Mouse (Mus musculus) layer of hippocampus, postnatal 10 days (tissue): ENCODE data around the gene Tax1bp1. TPM values are rescaled to one million over a fixed set of nuclear protein-coding genes. Genes with fewer than 3 reads are reported as not detected.
"Not testable (repeated sequence)": the region's sequence is repeated elsewhere in the genome, so short reads cannot be mapped to it uniquely, and the experiment has no call there.

ENCODE experiments used
- DNase-seq, 2 experiments: peaks; one replicate each; pipeline ENCODE4 v3.0.0; 2021; ENCODE audit warnings: low spot score in 2 of 2
- long read RNA-seq: library from polyadenylated mRNA; stranded (forward); transcript quantifications from one replicate; pipeline ENCODE4 v2.0.0, GENCODE M21; 2023
- total RNA-seq, 2 experiments: library from RNA; stranded (reverse); gene quantifications; 2 replicates each; pipeline ENCODE4 v1.2.3; 2021

Tax1bp1 gene
- total RNA-seq = 100 to 1,000 TPM; 102 to 106 TPM
- long read RNA-seq, transcript Tax1bp1-201 (18 exons, 3,285 nt) = major isoform, 99 of 121 reads
- long read RNA-seq, partial matches to known transcripts = 8 of 121 reads
- long read RNA-seq, other reads (novel, unspliced or antisense) = 14 of 121 reads

- peak; percentile 90 to 91 for DNase-seq
These were observed at the start of gene Tax1bp1 for GRCm38 (mm10) chr6:52713104-52713896. Gene Tax1bp1 (plus strand): TSS chr6:52713729.

DNA sequence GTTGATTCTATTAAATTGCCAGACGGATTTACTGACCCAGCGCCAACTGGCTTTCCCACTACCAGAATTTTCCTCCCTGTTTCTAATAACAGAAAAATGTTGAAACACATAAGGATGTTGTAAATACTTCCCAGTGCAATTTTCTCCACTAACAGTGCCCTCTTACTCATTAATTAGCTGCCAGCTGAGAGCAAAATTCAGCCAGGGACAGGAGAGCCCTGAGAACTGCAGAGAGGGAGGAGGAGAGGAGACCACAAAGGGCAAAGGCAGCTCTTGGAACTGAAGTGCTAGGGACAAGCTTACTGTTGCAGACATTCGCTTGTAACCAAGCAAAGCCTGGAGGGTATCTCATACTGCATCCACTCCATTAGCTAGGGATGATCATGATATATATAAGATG, 45.9 kb upstream of the Tax1bp1 start:
- no peak for DNase-seq

- DNase-seq = not testable (repeated sequence)
These were observed 43.7 kb upstream of the Tax1bp1 start for GRCm38 (mm10) chr6:52669878-52670277.

DNA sequence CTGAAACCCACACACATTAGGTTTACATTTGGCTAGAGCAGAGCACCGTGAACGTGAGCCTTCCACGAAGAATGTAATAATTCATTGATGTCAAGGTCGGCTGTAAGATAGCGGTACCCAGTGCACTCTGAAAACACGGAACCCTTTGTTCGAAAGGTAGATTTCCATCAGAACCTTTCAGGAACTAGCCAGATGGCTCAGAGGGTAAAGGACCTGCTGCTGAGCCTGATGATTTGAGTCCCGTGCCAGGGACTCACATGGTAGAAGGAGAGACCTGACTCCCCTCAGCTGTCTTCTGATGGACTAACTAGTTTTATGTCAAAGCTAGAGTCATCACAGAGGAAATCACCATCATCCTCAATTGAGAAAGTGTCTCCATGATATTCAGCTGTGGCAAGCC, 41.7 kb upstream of the Tax1bp1 start:
- DNase-seq = no peak

- DNase-seq = no peak
These were observed 41.0 kb upstream of the Tax1bp1 start for GRCm38 (mm10) chr6:52672539-52672938.

GRCm38 (mm10) chr6:52673706-52674105, 39.8 kb upstream of the Tax1bp1 start:
- no peak for DNase-seq

DNA sequence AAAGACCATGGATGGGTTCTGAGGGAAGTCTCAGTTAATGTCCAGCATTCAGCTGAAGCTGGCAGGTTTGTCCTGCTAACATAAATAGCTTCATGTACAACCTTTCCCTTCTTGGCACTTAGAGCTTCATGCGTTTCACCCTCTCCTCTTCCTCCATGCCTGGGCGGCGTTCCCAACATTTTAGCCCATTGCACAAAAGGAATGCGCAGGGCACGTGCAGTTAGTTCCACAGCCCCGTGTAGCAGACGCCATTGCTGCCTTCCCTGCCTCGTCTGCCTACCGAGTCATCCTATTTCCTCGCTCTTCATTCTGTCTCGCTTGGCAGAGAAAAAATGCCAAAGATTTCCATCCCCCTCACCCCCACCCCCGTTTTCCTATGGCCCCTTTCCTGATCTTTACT, 39.0 kb upstream of the Tax1bp1 start:
- DNase-seq = peak in 1 of 2 experiments; percentile 15

DNA sequence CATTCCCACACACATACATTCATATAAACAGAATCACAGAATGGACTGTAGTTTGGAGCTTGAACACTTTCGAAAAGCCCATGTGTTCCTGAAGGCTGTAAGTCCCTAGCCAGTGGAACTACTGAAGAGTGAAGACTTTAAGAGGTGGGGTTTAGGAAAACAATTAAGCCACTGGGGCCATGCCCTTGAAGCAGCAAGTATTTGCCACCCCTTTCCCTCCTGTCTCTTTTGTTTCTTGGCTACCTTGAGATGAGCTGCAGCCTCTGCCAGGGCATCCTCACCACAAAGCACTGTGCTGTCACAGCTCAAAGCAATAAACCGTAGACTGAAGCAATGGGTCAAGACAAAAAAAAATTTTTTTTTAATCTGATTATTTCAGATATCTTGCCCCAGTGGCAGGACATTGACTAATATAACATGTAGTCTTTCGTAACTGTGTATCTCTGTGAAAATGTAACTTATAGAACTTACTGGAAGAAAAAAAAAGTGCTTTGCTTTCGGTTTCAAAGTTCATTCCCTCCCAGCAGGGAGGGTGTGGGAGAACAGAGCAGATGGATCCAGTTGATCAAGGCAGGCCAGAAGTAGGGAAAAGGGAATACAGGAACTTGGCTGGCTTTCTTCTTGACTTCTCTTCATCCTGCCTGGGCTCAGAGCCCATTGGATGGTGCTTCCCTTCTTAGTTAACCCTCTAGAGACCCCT, 38.2 kb upstream of the Tax1bp1 start:
- no peak for DNase-seq

DNA sequence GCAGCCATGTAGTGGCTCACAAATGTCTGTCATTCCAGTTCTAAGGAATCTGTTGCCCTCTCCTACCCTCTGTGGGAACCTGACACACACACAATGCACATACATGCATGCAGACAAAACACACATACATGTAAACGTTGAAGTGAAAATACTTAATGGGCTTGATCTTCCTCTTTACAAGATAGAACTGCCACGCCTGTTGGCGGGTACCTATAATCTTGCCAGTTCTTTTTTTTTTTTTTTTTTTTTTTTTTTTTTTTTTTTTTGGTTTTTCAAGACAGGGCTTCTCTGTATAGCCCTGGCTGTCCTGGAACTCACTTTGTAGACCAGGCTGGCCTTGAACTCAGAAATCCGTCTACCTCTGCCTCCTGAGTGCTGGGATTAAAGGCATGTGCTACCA, 36.0 kb upstream of the Tax1bp1 start:
- not testable (repeated sequence) for DNase-seq

DNA sequence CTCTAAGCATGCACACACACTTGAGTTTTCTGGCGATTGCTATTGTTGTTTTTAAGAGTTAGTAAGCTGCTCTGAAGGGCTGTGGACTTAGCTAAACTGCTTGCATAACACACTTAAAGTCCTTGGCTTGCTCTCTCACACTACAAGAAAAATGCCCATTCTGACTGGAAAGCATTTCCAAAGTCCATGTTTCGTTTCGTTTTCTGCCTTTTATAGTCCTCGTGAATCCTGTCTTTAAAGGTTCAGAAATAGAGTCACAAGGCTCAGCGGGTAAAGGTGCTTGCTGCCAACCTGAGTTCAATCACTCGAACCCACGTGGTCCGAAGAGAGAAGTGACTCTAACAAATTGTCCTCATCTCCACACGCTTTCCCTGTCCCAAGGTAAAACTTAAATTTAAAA, 34.0 kb upstream of the Tax1bp1 start:
- DNase-seq = no peak

- DNase-seq = no peak
These were observed 33.0 kb upstream of the Tax1bp1 start for GRCm38 (mm10) chr6:52680458-52681032.

DNA sequence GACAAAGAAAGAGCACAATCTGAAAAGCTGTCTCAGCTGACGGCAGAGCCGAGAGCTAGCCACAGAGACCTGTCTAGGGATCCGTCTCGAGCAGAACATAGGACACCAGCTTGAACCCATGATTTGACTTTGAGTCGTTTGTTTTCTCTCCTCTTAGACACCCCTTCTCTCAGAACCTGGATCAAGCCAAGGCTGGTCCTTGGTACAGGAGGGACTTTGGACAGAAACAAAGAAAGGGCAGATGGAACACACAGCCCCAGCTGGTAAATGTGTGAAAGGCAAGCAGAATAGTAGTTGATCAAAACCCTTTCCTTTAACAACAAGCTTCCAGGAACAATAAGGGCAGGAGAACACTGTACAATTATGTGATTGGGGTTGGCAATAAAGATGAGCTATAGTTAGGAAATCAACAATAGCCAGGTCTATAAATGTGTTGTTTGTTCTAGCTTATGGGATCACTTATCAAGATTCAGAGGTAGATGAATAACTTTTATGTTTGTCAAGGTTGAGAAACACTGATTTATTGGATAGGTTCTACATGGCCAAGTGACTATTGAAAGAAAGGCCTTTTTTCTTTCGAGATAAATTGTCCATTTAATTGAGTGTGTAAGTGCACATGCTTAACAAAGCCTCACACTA, 31.6 kb upstream of the Tax1bp1 start:
- DNase-seq = no peak

GRCm38 (mm10) chr6:52682607-52683006, 30.9 kb upstream of the Tax1bp1 start:
- no peak for DNase-seq

GRCm38 (mm10) chr6:52686901-52687500, 26.5 kb upstream of the Tax1bp1 start:
- DNase-seq = no peak

DNA sequence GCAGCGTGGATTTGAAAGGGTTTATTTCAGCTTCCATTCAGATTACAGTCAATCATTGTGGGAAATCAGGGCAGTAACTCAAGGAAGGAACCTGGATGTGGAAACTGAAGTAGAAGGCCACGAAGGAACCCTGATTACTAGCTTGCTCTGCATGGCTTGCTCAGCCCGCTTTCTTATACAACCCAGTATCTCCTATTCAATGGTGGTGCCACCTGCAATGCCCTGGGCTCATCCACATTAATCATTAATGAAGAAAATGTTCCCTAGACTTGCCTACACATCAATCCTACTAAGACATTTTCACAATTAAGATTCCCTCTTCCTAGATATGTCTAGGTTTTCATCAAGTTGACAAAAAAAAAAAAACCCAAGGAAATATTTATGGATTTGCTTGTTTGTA, 23.2 kb upstream of the Tax1bp1 start:
- no peak for DNase-seq

- no peak for DNase-seq
These were observed 21.7 kb upstream of the Tax1bp1 start for GRCm38 (mm10) chr6:52691800-52692199.

GRCm38 (mm10) chr6:52692451-52693063, 21.0 kb upstream of the Tax1bp1 start:
- DNase-seq = no peak

GRCm38 (mm10) chr6:52697964-52698535, 15.5 kb upstream of the Tax1bp1 start:
- no peak for DNase-seq

DNA sequence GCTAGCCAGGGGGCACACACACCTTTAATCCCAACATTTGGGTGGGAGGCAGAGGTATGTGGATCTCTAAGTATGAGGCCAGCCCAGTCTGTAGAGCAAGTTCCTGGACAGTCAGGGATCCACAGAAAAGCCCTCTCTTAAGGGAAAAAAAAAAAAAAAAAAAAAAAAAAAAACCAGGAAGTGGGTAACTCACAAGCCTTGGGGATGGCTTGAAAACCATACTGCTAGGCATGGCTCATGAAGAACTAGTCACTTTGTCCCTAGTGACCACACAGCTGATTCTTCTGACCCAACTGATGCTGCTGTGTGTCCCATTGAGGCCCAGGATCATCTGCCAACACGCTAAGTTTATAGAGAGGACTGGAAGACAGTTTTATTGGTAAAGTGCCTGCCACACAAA, 14.5 kb upstream of the Tax1bp1 start:
- no peak for DNase-seq

GRCm38 (mm10) chr6:52699899-52700298, 13.6 kb upstream of the Tax1bp1 start:
- no peak for DNase-seq
